Mouse (Mus musculus): Measurements from ENCODE around the gene Zfp689. TPM values are rescaled to one million over a fixed set of nuclear protein-coding genes. Genes with fewer than 3 reads are reported as not detected.
"Not testable (repeated sequence)": the region's sequence is repeated elsewhere in the genome, so short reads cannot be mapped to it uniquely, and the experiment has no call there.

Gene Zfp689
- polyA plus RNA-seq, 1 experiment from 2014 or later, result 1.4 TPM

DNA sequence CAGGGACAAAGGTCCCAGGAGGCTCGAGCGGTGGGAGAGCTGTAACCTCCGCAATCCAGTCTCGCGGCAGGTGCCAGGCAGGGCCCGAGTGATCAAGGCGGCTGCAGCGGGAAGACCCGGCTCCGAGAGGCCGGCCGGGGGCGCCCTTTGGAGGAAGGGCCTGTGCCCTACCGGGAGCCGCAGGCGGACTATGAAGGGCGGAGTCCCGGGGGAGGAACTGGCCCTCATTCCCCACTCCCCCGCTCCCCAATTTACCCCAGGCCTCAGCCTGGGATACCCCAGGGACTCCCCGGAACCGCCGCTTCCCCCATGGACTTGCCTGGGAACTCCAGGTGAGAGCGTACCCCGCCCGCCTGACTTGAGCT is 22.7 kb upstream of the Zfp689 start:
- Histone ChIP-seq H3K4me3 (ENCODE audit: low read depth, low read length) (peak overlapping the region; percentile 71), H3K9me3 (ENCODE audit: low read length) (no peaks in the 10 kb centered on the region), H3K9ac (replicated peaks) (peak overlapping the region; percentile 92), H3K27ac (ENCODE audit: low read depth) (peak overlapping the region; percentile 100), H3K27me3 (ENCODE audit: insufficient read depth, low read length) (no peaks in the 10 kb centered on the region), H3K4me1 (ENCODE audit: insufficient read depth) (peaks cover 14% of the 10 kb centered on the region), H3K36me3 (replicated peaks; ENCODE audit: insufficient read depth, low read length) (peaks cover 51% of the 10 kb centered on the region), H3K4me2 (ENCODE audit: low read depth, low read length) (peak overlapping the region; percentile 96)
- TF ChIP-seq CTCF (IDR thresholded peaks at IDR 0.05; ENCODE audit: low read depth), result peak; percentile 42
- TF ChIP-seq EP300 (IDR thresholded peaks at IDR 0.05; ENCODE audit: low read depth), result no peak
- ATAC-seq, result peak; percentile 29
- DNase-seq, result no peak
- WGBS (ENCODE audit: insufficient replicate concordance), result under 1% methylated on average over 25 of the region's 25 CpGs

DNA sequence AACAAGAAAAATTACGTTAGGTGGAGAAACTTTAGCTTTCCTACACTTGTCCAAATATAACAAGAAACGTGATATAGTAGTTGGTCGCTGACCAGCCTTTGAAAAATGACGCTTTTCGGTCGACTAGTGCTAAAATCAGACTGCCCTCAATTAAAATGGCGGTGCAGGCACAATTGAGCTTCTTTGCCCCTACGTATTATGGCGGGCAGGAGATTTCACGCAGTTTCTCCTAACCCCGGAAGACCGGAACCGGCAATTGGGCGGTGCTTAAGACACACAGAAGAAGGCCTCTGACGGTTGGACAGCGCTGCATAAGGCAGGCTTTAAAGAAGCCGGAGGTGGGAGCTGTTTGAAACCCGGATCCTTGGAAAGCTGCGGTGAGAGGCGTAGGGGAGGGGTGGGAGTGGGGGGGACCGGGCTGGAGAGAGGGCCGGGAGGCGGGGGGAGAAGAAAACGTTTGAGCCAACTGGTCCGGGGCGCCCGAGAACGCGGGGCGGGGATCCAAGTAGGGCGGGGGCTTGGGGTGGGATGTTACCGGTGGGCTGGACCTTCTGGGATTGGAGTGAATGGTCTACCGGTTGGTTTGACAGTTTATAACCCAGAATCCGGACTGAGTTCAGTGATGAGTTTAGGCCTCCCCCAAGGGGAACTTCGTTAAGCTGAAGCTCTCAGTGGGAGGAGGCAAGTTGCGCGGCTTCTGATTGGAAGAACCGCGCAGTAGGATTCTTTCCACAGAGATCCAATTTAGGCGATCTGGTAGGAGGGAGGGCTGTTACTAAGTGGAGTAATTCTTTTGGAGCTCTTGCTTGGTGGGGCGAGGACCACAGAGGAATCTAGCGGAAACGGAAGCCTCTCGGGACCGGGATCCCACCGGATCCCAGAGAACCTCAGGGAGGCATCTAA is 22.0 kb upstream of the Zfp689 start:
- peak overlapping the region; percentile 96 for H3K4me2 ChIP-seq (ENCODE audit: low read depth, low read length)
- peak overlapping the region; percentile 100 for H3K27ac ChIP-seq (ENCODE audit: low read depth)
- H3K9me3 ChIP-seq (ENCODE audit: low read length), result no peaks in the 10 kb centered on the region
- H3K4me3 ChIP-seq (ENCODE audit: low read depth, low read length), result peak overlapping the region; percentile 71
- peaks cover 46% of the 10 kb centered on the region for H3K36me3 ChIP-seq (replicated peaks; ENCODE audit: insufficient read depth, low read length)
- WGBS (ENCODE audit: insufficient replicate concordance), result under 1% methylated on average over 46 of the region's 46 CpGs
- peak; percentile 36 for TF ChIP-seq EP300 (IDR thresholded peaks at IDR 0.05; ENCODE audit: low read depth)
- no peak for TF ChIP-seq CTCF (IDR thresholded peaks at IDR 0.05; ENCODE audit: low read depth)
- peak; percentile 89 for ATAC-seq
- peak overlapping the region; percentile 92 for H3K9ac ChIP-seq (replicated peaks)
- H3K27me3 ChIP-seq (ENCODE audit: insufficient read depth, low read length), result no peaks in the 10 kb centered on the region
- H3K4me1 ChIP-seq (ENCODE audit: insufficient read depth), result peaks cover 11% of the 10 kb centered on the region
- DNase-seq, result peak; percentile 92

DNA sequence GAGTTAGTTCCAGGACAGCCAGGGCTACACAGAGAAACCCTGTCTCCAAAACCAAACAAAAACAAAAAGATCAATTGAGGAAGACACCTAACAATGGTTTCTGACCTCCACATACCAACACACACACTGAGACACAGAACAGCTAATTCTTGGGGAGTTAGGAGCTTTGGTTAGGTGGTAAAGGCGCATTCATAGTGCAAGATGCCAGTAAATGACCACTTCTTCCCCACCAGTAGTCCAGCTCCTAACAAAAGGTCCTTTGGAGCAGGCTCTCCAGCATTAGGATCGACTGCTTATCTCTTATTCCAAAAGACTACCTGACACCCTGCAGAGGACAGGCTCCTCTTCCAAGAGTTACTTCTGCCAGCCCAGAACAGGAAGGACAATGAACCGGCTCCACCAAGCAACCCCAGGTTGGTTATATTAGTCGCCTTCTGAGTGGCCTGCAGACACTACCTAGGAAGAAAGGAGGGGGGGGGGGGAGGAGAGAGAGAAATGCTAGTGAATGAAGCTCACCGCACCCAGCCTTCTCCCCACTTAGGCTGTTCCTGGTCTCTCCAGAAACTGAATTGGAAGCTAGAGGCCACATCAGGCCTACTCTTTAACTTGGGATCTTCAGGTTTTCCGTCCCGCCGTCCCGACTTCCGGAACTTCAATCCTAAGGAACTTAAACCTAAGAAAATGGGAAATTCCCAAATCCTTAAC is 21.2 kb upstream of the Zfp689 start:
- WGBS (ENCODE audit: insufficient replicate concordance), result 11% methylated on average over 10 of the region's 10 CpGs
- Histone ChIP-seq H3K9me3 (ENCODE audit: low read length) (no peaks in the 10 kb centered on the region), H3K27ac (ENCODE audit: low read depth) (peak overlapping the region; percentile 100), H3K4me3 (ENCODE audit: low read depth, low read length) (peak overlapping the region; percentile 71), H3K4me2 (ENCODE audit: low read depth, low read length) (peak overlapping the region; percentile 96), H3K36me3 (replicated peaks; ENCODE audit: insufficient read depth, low read length) (peaks cover 37% of the 10 kb centered on the region), H3K4me1 (ENCODE audit: insufficient read depth) (peaks cover 11% of the 10 kb centered on the region), H3K27me3 (ENCODE audit: insufficient read depth, low read length) (no peaks in the 10 kb centered on the region), H3K9ac (replicated peaks) (peak overlapping the region; percentile 92)
- DNase-seq (peak; percentile 52), ATAC-seq (no peak)
- no peak for TF ChIP-seq CTCF (IDR thresholded peaks at IDR 0.05; ENCODE audit: low read depth)
- no peak for TF ChIP-seq EP300 (IDR thresholded peaks at IDR 0.05; ENCODE audit: low read depth)

DNA sequence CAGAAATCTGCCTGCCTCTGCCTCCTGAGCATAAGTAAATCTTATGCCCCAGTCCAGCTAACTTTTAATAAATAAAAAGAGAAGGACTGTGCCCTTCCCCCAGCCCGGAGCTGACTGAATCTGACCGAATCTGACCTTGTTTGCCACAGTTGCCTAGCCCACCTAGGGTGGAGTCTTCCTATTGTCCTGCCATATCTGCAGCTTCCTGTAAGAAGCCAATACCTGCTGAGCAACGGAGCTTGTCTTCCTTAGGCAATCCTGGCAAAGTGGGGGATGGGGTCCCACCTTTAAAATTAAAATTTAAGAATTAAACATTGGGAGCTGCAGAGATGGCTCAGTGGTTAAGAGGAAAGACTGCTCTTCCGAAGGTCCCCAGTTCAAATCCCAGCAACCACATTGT is 17.6 kb upstream of the Zfp689 start:
- TF ChIP-seq CTCF (IDR thresholded peaks at IDR 0.05; ENCODE audit: low read depth), result no peak
- no peak for TF ChIP-seq EP300 (IDR thresholded peaks at IDR 0.05; ENCODE audit: low read depth)
- no peak for ATAC-seq
- no peak overlapping the region for H3K4me2 ChIP-seq (ENCODE audit: low read depth, low read length)

DNA sequence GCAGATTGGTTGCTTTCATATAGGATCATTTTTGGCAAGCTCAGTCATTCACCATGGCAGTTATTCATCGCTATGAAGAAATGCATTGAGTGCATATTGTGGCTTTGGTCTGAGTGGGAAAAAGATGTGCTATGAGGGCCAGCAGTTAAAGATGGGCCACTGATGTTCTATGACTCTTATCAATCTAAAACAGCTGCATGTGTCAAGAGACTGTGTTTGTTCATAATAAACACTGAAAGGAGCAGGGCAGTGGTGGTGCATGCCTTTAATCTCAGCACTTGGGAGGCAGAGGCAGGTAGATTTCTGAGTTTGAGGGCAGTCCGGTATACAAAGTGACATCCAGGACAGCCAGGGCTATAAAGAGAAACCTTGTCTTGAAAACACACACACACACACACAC is 16.7 kb upstream of the Zfp689 start:
- peaks cover 15% of the 10 kb centered on the region for H3K36me3 ChIP-seq (replicated peaks; ENCODE audit: insufficient read depth, low read length)
- not testable (repeated sequence) for DNase-seq; H3K4me2 ChIP-seq (ENCODE audit: low read depth, low read length); H3K27me3 ChIP-seq (ENCODE audit: insufficient read depth, low read length); H3K9ac ChIP-seq (replicated peaks); H3K4me3 ChIP-seq (ENCODE audit: low read depth, low read length); H3K9me3 ChIP-seq (ENCODE audit: low read length); H3K4me1 ChIP-seq (ENCODE audit: insufficient read depth)
- TF ChIP-seq EP300 (IDR thresholded peaks at IDR 0.05; ENCODE audit: low read depth), result peak; percentile 51; the same call in 1 of the 2 replicates
- 77% methylated on average over 2 of the region's 2 CpGs for WGBS (ENCODE audit: insufficient replicate concordance)
- H3K27ac ChIP-seq (ENCODE audit: low read depth), result 0 out of 2 replicates have a peak overlapping the region, but pooled peaks have one; percentile 11
- ATAC-seq, result peak; percentile 62

More for the DNA sequence above, 17.6 kb upstream of the Zfp689 start:
- Histone ChIP-seq H3K27me3 (ENCODE audit: insufficient read depth, low read length) (no peaks in the 10 kb centered on the region), H3K36me3 (replicated peaks; ENCODE audit: insufficient read depth, low read length) (peaks cover 15% of the 10 kb centered on the region), H3K4me3 (ENCODE audit: low read depth, low read length) (no peak overlapping the region), H3K27ac (ENCODE audit: low read depth) (no peak overlapping the region), H3K9me3 (ENCODE audit: low read length) (no peaks in the 10 kb centered on the region), H3K4me1 (ENCODE audit: insufficient read depth) (peaks cover 2% of the 10 kb centered on the region), H3K9ac (replicated peaks) (no peak overlapping the region)
- 91% methylated on average over 4 of the region's 4 CpGs for WGBS (ENCODE audit: insufficient replicate concordance)
- no peak for DNase-seq

DNA sequence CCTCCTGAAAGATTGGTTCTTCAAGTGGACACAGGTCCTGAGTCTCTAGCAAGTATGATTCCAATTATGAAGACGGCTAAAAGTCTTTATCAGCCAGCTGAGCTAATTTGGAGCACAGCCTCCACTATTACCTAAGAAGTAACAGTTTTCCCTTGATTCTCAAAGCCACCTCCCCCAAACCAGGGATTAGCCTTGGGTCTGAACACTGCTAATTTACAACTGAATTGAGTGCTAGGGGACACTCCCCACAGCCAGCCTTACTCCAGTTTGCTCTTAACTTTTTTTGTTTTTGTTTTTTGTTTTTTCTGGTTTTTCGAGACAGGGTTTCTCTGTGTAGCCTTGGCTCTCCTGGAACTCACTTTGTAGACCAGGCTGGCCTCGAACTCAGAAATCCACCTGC is 16.2 kb upstream of the Zfp689 start:
- Histone ChIP-seq H3K9me3 (ENCODE audit: low read length) (no peaks in the 10 kb centered on the region), H3K4me3 (ENCODE audit: low read depth, low read length) (no peak overlapping the region), H3K27ac (ENCODE audit: low read depth) (no peak overlapping the region), H3K9ac (replicated peaks) (no peak overlapping the region), H3K4me2 (ENCODE audit: low read depth, low read length) (no peak overlapping the region), H3K27me3 (ENCODE audit: insufficient read depth, low read length) (no peaks in the 10 kb centered on the region), H3K36me3 (replicated peaks; ENCODE audit: insufficient read depth, low read length) (peaks cover 15% of the 10 kb centered on the region), H3K4me1 (ENCODE audit: insufficient read depth) (peaks cover 2% of the 10 kb centered on the region)
- TF ChIP-seq EP300 (IDR thresholded peaks at IDR 0.05; ENCODE audit: low read depth), result no peak
- TF ChIP-seq CTCF (IDR thresholded peaks at IDR 0.05; ENCODE audit: low read depth), result no peak
- WGBS (ENCODE audit: insufficient replicate concordance), result 88% methylated on average over 3 of the region's 3 CpGs
- no peak for DNase-seq
- ATAC-seq, result no peak

DNA sequence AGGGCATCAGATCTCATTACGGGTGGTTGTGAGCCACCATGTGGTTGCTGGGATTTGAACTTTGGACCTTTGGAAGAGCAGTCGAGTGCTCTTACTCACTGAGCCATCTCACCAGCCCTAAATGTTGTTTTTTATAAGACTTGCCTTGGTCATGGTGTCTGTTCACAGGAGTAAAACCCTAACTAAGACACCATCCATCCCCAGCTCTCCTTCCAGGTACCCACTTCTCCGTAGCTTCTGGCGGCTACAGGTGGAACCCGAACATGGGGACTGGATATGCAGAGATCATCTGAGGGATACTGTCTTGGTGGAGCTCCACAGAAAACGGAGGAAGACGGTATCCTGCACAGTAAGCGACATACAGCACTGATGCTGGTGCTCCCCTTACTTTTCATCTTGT is 10.4 kb upstream of the Zfp689 start, which contains the start of gene Prr14:
Gene Prr14 (plus strand): TSS at position 301 of the 400 bp plus-strand sequence.
- Histone ChIP-seq H3K36me3 (replicated peaks; ENCODE audit: insufficient read depth, low read length) (peaks cover 22% of the 10 kb centered on the region), H3K4me2 (ENCODE audit: low read depth, low read length) (peak within 1 kb of the TSS; percentile 32; the same call in 1 of the 2 replicates)
- not testable (repeated sequence) for H3K4me3 ChIP-seq (ENCODE audit: low read depth, low read length); DNase-seq; H3K27ac ChIP-seq (ENCODE audit: low read depth); H3K9me3 ChIP-seq (ENCODE audit: low read length); ATAC-seq; H3K9ac ChIP-seq (replicated peaks); H3K4me1 ChIP-seq (ENCODE audit: insufficient read depth); H3K27me3 ChIP-seq (ENCODE audit: insufficient read depth, low read length)
- WGBS (ENCODE audit: insufficient replicate concordance), result 91% methylated on average over 7 of the region's 8 CpGs

DNA sequence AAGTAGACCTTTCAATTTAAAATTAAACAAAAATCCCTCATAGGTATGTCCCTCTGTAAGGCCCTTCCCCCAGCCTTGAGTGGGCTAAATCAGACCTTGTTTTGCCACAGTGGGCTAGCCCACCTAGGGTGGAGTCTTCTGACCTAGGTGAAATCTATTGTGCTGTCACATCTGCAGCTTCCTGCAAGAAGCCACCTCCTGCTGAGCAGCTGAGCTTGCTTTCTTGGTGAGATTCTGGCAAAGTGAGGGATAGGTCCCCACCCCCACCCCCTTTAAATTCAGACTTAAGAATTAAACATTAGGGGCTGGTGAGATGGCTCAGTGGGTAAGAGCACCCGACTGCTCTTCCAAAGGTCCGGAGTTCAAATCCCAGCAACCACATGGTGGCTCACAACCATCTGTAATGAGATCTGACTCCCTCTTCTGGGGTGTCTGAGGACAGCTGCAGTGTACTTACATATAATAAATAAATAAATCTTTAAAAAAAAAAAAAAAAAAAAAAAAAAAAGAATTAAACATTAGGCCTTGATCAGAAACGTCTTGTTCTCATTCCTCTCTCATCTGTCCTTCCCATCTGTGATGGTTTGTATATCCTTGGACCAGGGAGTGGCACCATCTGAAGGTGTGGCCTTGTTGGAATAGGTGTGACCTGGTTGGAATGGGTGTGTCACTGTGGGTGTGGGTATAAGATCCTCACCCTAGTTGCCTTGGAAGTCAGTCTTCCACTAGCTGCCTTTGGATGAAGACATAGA is 9.6 kb upstream of the Zfp689 start:
- not testable (repeated sequence) for H3K9ac ChIP-seq (replicated peaks); H3K9me3 ChIP-seq (ENCODE audit: low read length); H3K27me3 ChIP-seq (ENCODE audit: insufficient read depth, low read length); ATAC-seq; H3K27ac ChIP-seq (ENCODE audit: low read depth); DNase-seq; H3K4me1 ChIP-seq (ENCODE audit: insufficient read depth); H3K4me3 ChIP-seq (ENCODE audit: low read depth, low read length); H3K4me2 ChIP-seq (ENCODE audit: low read depth, low read length)
- peaks cover 22% of the 10 kb centered on the region for H3K36me3 ChIP-seq (replicated peaks; ENCODE audit: insufficient read depth, low read length)
- WGBS (ENCODE audit: insufficient replicate concordance), result 86% methylated on average over 3 of the region's 3 CpGs

All from liver, postnatal 0 days (tissue).